Mouse (Mus musculus): Measurements from ENCODE around the gene Exoc2. TPM values are rescaled to one million over a fixed set of nuclear protein-coding genes. Genes with fewer than 3 reads are reported as not detected.

The Exoc2 gene
- polyA plus RNA-seq, 1 experiment from 2014 or later, result 28.0 TPM

DNA sequence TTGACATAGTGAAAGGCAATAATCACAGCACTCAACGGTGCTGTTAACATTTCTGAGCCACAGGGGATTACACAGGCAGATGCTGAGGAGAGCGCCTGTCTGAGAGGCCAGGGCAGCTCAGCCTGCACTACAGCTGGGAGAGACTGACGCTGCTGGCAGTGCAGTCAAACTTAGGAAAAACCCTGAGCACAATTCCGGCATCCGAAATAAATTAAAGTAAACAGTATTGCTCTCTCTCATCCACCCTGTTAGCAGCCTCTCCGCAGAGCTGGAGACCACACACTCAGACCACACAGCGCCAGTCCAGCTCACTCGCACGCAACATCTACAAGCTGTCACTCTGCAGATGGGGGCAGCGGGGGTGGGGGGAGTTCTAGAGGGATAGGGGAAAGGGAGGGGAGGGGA is 7.4 kb downstream of the Exoc2 start:
- H3K4me2 ChIP-seq, result peak overlapping the region; percentile 29
- H3K27ac ChIP-seq, result no peak overlapping the region
- H3K36me3 ChIP-seq, result no peaks in the 10 kb centered on the region
- H3K9me3 ChIP-seq, result no peaks in the 10 kb centered on the region
- no peaks in the 10 kb centered on the region for H3K27me3 ChIP-seq
- ATAC-seq (ENCODE audit: insufficient number of reproducible peaks, low FRiP score, low TSS enrichment, low read depth), result no peak
- H3K4me3 ChIP-seq, result no peak overlapping the region
- no peak overlapping the region for H3K9ac ChIP-seq
- 5% methylated on average over 10 of the region's 10 CpGs for WGBS
- H3K4me1 ChIP-seq, result peaks cover 9% of the 10 kb centered on the region

DNA sequence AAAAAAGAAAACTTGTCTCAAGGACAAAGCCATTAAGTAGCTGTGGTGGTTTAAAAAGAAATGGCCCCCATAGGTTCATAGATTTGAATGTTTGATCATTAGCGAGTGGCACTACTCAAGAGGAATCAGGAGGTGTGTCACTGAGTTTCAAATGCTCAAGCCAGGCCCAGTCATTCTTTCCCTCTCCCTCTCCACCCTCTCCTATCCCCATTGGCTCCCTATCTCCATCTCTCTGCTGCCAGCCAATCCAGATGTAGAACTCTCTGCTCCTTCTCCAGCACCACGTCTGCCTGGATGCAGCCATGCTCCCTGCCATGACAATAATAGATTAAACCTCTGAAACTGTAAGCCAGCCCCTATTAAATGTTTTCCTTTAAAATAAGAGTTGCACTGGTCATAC is 12.0 kb downstream of the Exoc2 start:
- no peak overlapping the region for H3K4me2 ChIP-seq
- H3K36me3 ChIP-seq, result no peaks in the 10 kb centered on the region
- H3K9ac ChIP-seq, result no peak overlapping the region
- no peaks in the 10 kb centered on the region for H3K27me3 ChIP-seq
- WGBS, result 67% methylated on average over 2 of the region's 2 CpGs
- no peak overlapping the region for H3K4me3 ChIP-seq
- ATAC-seq (ENCODE audit: insufficient number of reproducible peaks, low FRiP score, low TSS enrichment, low read depth), result no peak
- H3K4me1 ChIP-seq, result peaks cover 7% of the 10 kb centered on the region
- H3K9me3 ChIP-seq, result no peaks in the 10 kb centered on the region
- no peak overlapping the region for H3K27ac ChIP-seq

DNA sequence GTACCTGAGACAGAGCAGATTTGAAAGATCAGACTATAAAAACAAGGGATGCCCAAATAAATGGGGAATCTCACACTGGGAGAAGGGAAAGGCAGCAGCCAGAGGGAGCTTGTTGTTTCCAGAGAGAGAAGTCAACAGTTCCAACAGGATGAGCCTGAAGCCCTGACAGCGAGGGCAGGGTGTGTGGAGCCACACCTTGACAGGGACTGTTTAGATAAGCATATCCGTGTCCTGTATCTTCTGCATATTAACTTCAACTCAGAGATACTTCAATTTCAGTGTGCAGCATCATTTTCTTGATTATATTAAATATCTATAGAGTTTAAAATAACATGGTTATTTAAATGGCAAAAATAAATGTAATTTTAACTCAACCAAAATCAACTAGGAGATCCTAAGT is 13.2 kb downstream of the Exoc2 start:
- 85% methylated on average over 2 of the region's 2 CpGs for WGBS
- no peaks in the 10 kb centered on the region for H3K9me3 ChIP-seq
- no peaks in the 10 kb centered on the region for H3K4me1 ChIP-seq
- no peaks in the 10 kb centered on the region for H3K36me3 ChIP-seq
- H3K9ac ChIP-seq, result no peak overlapping the region
- no peak overlapping the region for H3K27ac ChIP-seq
- no peak for ATAC-seq (ENCODE audit: insufficient number of reproducible peaks, low FRiP score, low TSS enrichment, low read depth)
- no peak overlapping the region for H3K4me3 ChIP-seq
- H3K27me3 ChIP-seq, result no peaks in the 10 kb centered on the region
- no peak overlapping the region for H3K4me2 ChIP-seq

DNA sequence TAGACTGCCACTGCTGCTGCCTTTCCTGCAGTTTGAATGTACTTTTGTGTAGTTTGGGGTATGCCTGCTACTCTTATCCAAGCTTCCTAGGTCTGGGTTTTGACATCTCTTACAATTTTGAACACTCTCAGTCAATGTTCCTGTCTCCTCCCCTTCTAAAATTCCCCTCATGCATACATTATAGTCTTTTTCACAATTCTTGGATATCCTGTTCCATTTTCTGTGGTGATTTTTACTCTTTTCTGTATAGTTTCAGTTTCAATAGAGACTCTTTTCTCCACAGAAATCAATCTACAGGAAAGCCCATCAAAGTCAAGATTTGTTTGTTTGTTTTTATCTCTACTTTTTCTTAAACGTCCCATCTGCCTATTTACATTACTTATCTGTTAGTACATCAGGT is 20.3 kb downstream of the Exoc2 start:
- Histone ChIP-seq H3K4me3 (no peak overlapping the region), H3K4me2 (no peak overlapping the region), H3K9ac (no peak overlapping the region), H3K36me3 (no peaks in the 10 kb centered on the region), H3K27ac (no peak overlapping the region), H3K9me3 (no peaks in the 10 kb centered on the region), H3K27me3 (no peaks in the 10 kb centered on the region), H3K4me1 (no peaks in the 10 kb centered on the region)
- 74% methylated on average over 1 of the region's 1 CpGs for WGBS
- ATAC-seq (ENCODE audit: insufficient number of reproducible peaks, low FRiP score, low TSS enrichment, low read depth), result no peak

DNA sequence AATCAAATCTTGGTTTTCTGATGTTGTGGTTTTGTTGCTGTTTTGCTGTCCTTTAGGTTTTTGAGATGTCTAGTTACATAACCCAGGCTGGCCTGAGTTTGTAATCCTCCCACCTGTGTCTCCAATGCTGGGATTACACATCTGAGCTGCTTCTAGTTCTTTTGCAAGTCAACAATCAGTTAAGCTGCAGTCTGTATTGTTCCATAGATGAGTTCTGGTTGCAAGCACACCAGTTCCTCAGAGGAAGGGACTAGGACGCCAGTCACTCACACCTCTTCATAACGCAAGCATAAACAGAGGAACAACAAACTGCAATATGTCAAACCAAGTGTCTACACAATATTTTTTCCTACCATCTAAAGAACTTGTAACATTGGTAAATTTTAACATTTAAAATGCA is 21.8 kb downstream of the Exoc2 start:
- H3K9ac ChIP-seq, result no peak overlapping the region
- WGBS, result 92% methylated on average over 2 of the region's 2 CpGs
- H3K4me3 ChIP-seq, result no peak overlapping the region
- no peak for ATAC-seq (ENCODE audit: insufficient number of reproducible peaks, low FRiP score, low TSS enrichment, low read depth)
- no peaks in the 10 kb centered on the region for H3K9me3 ChIP-seq
- H3K27me3 ChIP-seq, result no peaks in the 10 kb centered on the region
- no peak overlapping the region for H3K4me2 ChIP-seq
- peaks cover 2% of the 10 kb centered on the region; the same call in 1 of the 2 replicates for H3K4me1 ChIP-seq
- H3K27ac ChIP-seq, result no peak overlapping the region
- no peaks in the 10 kb centered on the region for H3K36me3 ChIP-seq

DNA sequence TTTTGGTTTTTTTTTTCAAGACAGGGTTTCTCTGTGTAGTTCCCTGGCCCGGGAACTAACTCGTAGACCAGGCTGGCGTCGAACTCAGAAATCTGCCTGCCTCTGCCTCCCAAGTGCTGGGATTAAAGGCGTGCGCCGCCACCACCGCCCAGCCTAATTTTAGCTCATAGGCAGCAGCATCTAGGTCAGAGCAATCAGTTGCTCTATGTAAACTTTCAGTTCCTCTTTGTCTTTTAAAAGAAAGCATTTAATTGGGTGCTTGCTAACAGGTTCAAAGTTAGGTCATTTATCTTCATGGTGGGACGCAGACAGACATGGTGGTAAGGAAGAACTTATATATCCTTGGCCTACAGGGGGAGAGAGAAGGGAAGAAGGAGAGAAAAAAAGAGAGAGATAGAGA is 24.7 kb downstream of the Exoc2 start:
- Histone ChIP-seq H3K27me3 (no peaks in the 10 kb centered on the region), H3K4me3 (no peak overlapping the region), H3K4me2 (no peak overlapping the region), H3K36me3 (no peaks in the 10 kb centered on the region), H3K9ac (no peak overlapping the region), H3K9me3 (no peaks in the 10 kb centered on the region), H3K27ac (no peak overlapping the region), H3K4me1 (peaks cover 3% of the 10 kb centered on the region; the same call in 1 of the 2 replicates)
- no peak for ATAC-seq (ENCODE audit: insufficient number of reproducible peaks, low FRiP score, low TSS enrichment, low read depth)
- WGBS, result 88% methylated on average over 9 of the region's 9 CpGs

DNA sequence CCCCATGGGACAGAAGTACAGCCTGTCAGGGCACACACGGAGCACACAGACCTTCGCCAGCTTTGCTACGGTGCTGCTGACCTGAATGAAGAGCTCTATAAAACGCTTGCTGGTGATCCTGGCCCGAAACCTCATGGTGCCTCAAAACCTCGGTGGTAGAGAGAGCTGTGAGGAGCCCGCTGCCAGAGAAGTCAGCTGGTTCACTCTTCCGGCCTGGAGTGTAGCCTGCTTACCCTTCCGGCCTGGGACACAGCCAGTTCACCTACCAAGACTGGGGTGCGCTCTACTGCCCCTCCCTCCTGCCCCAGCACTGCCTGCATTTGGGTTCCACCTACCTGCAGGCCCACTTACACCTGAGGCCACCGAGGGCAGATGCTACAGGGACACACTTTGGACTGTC is 26.4 kb downstream of the Exoc2 start, which contains the start of gene Hus1b:
Hus1b (minus strand) TSS at position 220 of the 400 bp plus-strand sequence.
- WGBS, result 85% methylated on average over 11 of the region's 11 CpGs

DNA sequence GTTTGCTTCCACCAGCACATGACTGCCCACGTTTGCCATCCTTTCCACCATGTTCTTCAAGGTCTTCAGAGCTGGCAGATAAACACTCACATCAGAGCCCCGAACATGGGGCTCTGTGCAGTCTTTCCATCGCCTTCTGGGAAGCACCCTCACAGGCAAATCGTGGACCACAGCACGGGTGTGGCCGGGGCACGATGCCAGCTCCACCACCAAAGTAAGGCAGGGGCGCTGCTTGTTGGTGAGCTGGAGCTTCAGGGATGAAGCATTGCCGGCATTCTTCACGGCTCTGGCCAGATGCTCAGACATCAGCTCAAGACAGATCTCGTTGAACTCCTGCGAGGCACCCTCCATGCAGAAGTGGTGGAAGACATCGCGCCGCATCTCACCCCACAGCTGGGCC is 26.8 kb downstream of the Exoc2 start:
- Histone ChIP-seq H3K27ac (no peak overlapping the region), H3K36me3 (no peaks in the 10 kb centered on the region), H3K4me2 (no peak overlapping the region), H3K9me3 (no peaks in the 10 kb centered on the region), H3K4me3 (no peak overlapping the region), H3K4me1 (peaks cover 3% of the 10 kb centered on the region; the same call in 1 of the 2 replicates), H3K9ac (no peak overlapping the region), H3K27me3 (no peaks in the 10 kb centered on the region)
- no peak for ATAC-seq (ENCODE audit: insufficient number of reproducible peaks, low FRiP score, low TSS enrichment, low read depth)
- 89% methylated on average over 15 of the region's 15 CpGs for WGBS

More for the DNA sequence above, 26.4 kb downstream of the Exoc2 start, which contains the start of gene Hus1b:
- Histone ChIP-seq H3K4me3 (no peak within 1 kb of the TSS), H3K4me2 (no peak within 1 kb of the TSS), H3K27ac (no peak within 1 kb of the TSS), H3K9ac (no peak within 1 kb of the TSS), H3K9me3 (no peaks in the 10 kb centered on the region), H3K36me3 (no peaks in the 10 kb centered on the region), H3K27me3 (no peaks in the 10 kb centered on the region), H3K4me1 (peaks cover 3% of the 10 kb centered on the region; the same call in 1 of the 2 replicates)
- no peak for ATAC-seq (ENCODE audit: insufficient number of reproducible peaks, low FRiP score, low TSS enrichment, low read depth)

DNA sequence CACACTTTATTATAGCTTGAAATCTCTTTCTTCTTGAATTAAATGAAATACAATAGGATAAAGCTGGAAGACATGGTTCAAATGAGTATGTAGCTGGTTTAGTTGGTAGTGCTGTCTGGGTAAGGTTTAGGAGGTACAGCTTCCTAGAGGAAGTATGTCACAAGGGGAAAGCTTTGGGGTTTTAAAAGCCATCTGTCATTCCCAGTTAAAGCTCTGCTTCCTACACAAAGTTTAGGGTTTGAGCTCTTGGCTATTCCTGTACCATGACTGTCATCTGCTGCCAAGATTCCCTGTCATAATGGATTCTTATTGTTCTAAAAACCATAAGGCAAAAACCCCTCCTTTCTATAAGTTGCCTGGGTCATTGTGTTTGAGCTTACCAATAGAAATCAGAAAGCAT is 28.1 kb downstream of the Exoc2 start:
- Histone ChIP-seq H3K4me3 (no peak overlapping the region), H3K27ac (no peak overlapping the region), H3K4me1 (peaks cover 3% of the 10 kb centered on the region; the same call in 1 of the 2 replicates), H3K27me3 (no peaks in the 10 kb centered on the region), H3K36me3 (no peaks in the 10 kb centered on the region), H3K9ac (no peak overlapping the region), H3K4me2 (no peak overlapping the region), H3K9me3 (no peaks in the 10 kb centered on the region)
- no peak for ATAC-seq (ENCODE audit: insufficient number of reproducible peaks, low FRiP score, low TSS enrichment, low read depth)

DNA sequence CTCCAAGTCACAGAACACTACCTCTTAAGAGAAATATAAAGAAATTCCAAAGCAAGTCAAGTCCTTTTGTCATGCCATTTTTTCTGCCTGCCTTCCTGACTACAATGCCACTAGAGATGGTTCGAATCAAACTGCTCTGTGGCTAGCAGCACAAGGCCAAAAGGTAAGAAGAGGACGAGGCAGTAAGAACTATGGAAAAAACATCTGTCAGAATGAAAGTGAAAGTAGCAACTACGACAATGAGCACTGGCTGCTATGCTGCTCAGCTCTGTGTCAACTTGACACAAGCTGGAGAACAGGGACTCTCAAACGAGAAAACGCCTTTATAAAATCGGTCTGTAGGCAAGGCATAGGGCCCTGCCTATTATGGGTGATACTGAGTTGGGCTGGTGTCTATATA is 40.9 kb downstream of the Exoc2 start:
- peaks cover 10% of the 10 kb centered on the region; the same call in 1 of the 2 replicates for H3K36me3 ChIP-seq
- H3K4me2 ChIP-seq, result no peak overlapping the region
- ATAC-seq (ENCODE audit: insufficient number of reproducible peaks, low FRiP score, low TSS enrichment, low read depth), result no peak
- H3K4me1 ChIP-seq, result peaks cover 4% of the 10 kb centered on the region; the same call in 1 of the 2 replicates
- no peak overlapping the region for H3K4me3 ChIP-seq
- no peaks in the 10 kb centered on the region for H3K9me3 ChIP-seq
- no peak overlapping the region for H3K27ac ChIP-seq
- WGBS, result 80% methylated on average over 6 of the region's 6 CpGs
- H3K9ac ChIP-seq, result no peak overlapping the region
- H3K27me3 ChIP-seq, result no peaks in the 10 kb centered on the region

DNA sequence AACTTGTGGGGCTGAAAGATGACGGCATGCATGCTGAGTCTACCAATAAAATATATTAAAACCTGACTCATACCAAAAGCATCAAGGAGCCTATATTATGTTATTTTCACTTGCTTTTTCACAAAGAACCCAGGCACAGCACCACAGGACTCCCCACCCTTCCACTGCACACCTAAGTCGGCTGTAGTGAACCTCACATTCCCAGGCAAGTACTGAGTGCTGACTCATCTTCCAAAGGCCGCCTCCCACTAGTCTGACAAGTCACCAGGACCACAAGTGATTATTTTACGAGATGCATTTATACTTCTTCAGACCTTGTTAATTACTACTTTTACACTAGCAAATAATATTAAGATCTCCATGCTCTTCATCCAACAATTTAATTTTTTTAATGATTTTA is 42.3 kb downstream of the Exoc2 start:
- Histone ChIP-seq H3K4me1 (peaks cover 4% of the 10 kb centered on the region; the same call in 1 of the 2 replicates), H3K27ac (no peak overlapping the region), H3K4me2 (no peak overlapping the region), H3K27me3 (no peaks in the 10 kb centered on the region), H3K4me3 (no peak overlapping the region), H3K9ac (no peak overlapping the region), H3K9me3 (no peaks in the 10 kb centered on the region), H3K36me3 (peaks cover 6% of the 10 kb centered on the region)
- no peak for ATAC-seq (ENCODE audit: insufficient number of reproducible peaks, low FRiP score, low TSS enrichment, low read depth)
- 33% methylated on average over 4 of the region's 4 CpGs for WGBS

DNA sequence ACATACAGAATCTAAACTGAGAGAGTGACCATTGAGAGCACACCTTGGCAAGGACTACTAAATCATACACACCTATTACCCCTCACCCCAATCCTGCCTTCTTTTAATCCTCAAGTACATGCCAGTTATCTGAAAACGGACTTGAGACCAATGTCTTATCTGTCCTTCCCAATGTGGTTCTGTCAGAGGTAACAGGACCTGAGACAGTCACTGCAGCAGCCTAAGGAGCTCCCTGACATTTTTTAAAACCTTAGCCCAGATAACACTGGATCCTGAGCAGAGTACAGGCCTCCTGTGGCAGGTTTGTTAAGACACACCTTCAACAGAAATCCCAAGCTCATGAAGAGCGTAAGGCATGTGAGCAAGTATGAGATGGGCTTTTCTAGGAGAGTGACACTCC is 44.8 kb downstream of the Exoc2 start:
- Histone ChIP-seq H3K36me3 (peaks cover 12% of the 10 kb centered on the region), H3K9me3 (no peaks in the 10 kb centered on the region), H3K9ac (no peak overlapping the region), H3K4me2 (no peak overlapping the region), H3K27ac (no peak overlapping the region), H3K27me3 (no peaks in the 10 kb centered on the region), H3K4me3 (no peak overlapping the region), H3K4me1 (peaks cover 4% of the 10 kb centered on the region; the same call in 1 of the 2 replicates)
- 92% methylated on average over 2 of the region's 2 CpGs for WGBS
- no peak for ATAC-seq (ENCODE audit: insufficient number of reproducible peaks, low FRiP score, low TSS enrichment, low read depth)

DNA sequence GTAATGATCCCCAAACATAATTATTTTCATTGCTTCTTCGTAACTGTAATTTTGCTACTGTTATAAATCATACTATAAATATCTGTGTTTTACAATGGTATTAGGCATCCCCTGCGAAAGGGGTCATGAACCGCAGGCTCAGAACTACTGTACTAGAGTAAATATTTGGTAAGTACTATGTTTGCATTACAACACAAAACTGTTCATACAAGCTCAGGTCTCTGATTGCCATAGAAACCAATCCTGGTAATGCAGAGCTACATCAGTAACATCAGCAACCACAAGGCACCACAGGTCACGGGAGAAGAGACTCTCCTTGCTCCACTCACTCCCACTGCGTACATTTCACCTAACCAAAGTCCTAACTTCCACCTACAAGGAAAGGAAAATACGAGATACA is 49.6 kb downstream of the Exoc2 start:
- WGBS, result 86% methylated on average over 6 of the region's 6 CpGs
- ATAC-seq (ENCODE audit: insufficient number of reproducible peaks, low FRiP score, low TSS enrichment, low read depth), result no peak
- no peak overlapping the region for H3K27ac ChIP-seq
- H3K36me3 ChIP-seq, result peaks cover 8% of the 10 kb centered on the region
- H3K27me3 ChIP-seq, result no peaks in the 10 kb centered on the region
- H3K4me1 ChIP-seq, result no peaks in the 10 kb centered on the region
- no peak overlapping the region for H3K4me3 ChIP-seq
- H3K9ac ChIP-seq, result no peak overlapping the region
- H3K4me2 ChIP-seq, result no peak overlapping the region
- no peaks in the 10 kb centered on the region for H3K9me3 ChIP-seq
